Mouse (Mus musculus) liver, embryonic 13.5 days (tissue): Measurements from ENCODE around the gene Gm10295. TPM values are rescaled to one million over a fixed set of nuclear protein-coding genes. Genes with fewer than 3 reads are reported as not detected.

ENCODE experiments used
- ATAC-seq: fragments of 200-750 bp; cut with Nextera tagmentation; 2 replicates; pipeline ENCODE4 v1.8.0; 2017; ENCODE audit warnings: low read depth, mild to moderate bottlenecking, moderate number of reproducible peaks, moderate library complexity
- DNase-seq: peaks from one replicate; pipeline ENCODE4 v3.0.0; 2022
- H3K27ac ChIP-seq: fragments of 300-500 bp; sonication (generic); 2 replicates; pipeline ENCODE4 v1.5.1; 2015; ENCODE audit warnings: moderate library complexity, mild to moderate bottlenecking, inconsistent platforms
- H3K27me3 ChIP-seq: fragments of 300-500 bp; sonication (generic); 2 replicates; pipeline ENCODE4 v1.6.1; 2015; ENCODE audit warnings: mild to moderate bottlenecking, inconsistent platforms
- H3K36me3 ChIP-seq: fragments of 300-500 bp; sonication (generic); 2 replicates; pipeline ENCODE4 v1.6.1; 2015; ENCODE audit warnings: mild to moderate bottlenecking, inconsistent platforms
- H3K4me1 ChIP-seq: fragments of 300-500 bp; sonication (generic); replicated peaks from 2 replicates; pipeline ENCODE4 v1.6.1; 2015; ENCODE audit warnings: inconsistent platforms
- H3K4me2 ChIP-seq: fragments of 300-500 bp; sonication (generic); 2 replicates; pipeline ENCODE4 v1.6.1; 2015; ENCODE audit warnings: inconsistent platforms, mild to moderate bottlenecking, moderate library complexity
- H3K4me3 ChIP-seq: fragments of 300-500 bp; sonication (generic); replicated peaks from 2 replicates; pipeline ENCODE4 v1.5.1; 2015; ENCODE audit warnings: mild to moderate bottlenecking, inconsistent platforms
- H3K9ac ChIP-seq: fragments of 300-500 bp; sonication (generic); 2 replicates; pipeline ENCODE4 v1.6.1; 2015; ENCODE audit warnings: mild to moderate bottlenecking, inconsistent platforms
- H3K9me3 ChIP-seq: fragments of 300-500 bp; sonication (generic); replicated peaks from 2 replicates; pipeline ENCODE4 v1.6.1; 2016; ENCODE audit warnings: inconsistent platforms
- WGBS: fragments of 180-500 bp; shearing (Covaris S2); methylation state at CpG from one replicate; pipeline ENCODE4 v1.1.7; 2015; ENCODE audit not compliant: insufficient replicate concordance; 5-methylcytosine and 5-hydroxymethylcytosine counted together
- polyA plus RNA-seq: library from polyadenylated mRNA; unstranded; fragments of >200 nt; fragmentation: Nextera tagmentation; extraction: Ambion mirVana; gene quantifications from 2 replicates; pipeline ENCODE4 v1.2.1, GENCODE M21; 2015

The Gm10295 gene
- polyA plus RNA-seq, 1 experiment from 2014 or later, result not detected

- Histone ChIP-seq H3K4me1 (no peaks in the 10 kb centered on the region), H3K9ac (no peak overlapping the region), H3K4me2 (no peak overlapping the region), H3K36me3 (no peaks in the 10 kb centered on the region), H3K27ac (no peak overlapping the region), H3K27me3 (no peaks in the 10 kb centered on the region), H3K4me3 (no peak overlapping the region), H3K9me3 (no peaks in the 10 kb centered on the region)
- DNase-seq, result no peak
- 63% methylated on average over 11 of the region's 11 CpGs for WGBS
- ATAC-seq, result no peak
These were observed 26.2 kb downstream of the Gm10295 start for GRCm38 (mm10) chr7:71324919-71325583.

DNA sequence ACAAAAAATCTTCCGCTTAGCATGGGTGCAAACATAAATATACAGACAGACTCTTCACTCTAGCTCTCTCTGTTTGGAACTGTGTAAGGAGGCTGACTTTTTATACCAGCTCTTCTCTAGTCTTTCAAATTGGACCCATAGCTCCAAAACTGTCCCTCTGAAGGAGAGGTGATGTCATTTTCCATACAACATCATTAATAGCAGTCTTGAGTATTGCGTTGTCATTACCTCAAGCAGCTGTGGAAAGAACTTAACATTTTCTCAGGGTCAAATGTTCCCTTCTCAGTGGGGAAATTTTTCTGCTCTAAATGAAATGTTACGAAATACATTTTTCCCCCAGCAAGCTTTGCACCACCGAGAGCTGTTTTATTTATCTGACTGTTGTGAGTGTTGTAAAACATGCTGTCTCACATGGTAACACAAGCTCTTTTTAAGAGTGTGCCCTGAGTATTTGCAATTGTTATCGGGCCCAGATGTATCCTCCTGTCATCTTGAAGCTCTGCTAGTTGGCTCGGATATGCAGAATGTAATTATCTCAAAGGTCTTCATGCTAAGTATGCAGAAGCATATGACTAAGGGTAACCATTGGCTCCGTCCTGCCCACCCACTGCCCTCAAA lies 38.0 kb downstream of the Gm10295 start:
- Histone ChIP-seq H3K27ac (no peak overlapping the region), H3K9ac (no peak overlapping the region), H3K4me3 (no peak overlapping the region), H3K4me1 (peaks cover 3% of the 10 kb centered on the region; the same call in 1 of the 2 replicates), H3K9me3 (no peaks in the 10 kb centered on the region), H3K4me2 (no peak overlapping the region), H3K27me3 (no peaks in the 10 kb centered on the region), H3K36me3 (no peaks in the 10 kb centered on the region)
- ATAC-seq (no peak), DNase-seq (no peak)
- 47% methylated on average over 7 of the region's 7 CpGs for WGBS

DNA sequence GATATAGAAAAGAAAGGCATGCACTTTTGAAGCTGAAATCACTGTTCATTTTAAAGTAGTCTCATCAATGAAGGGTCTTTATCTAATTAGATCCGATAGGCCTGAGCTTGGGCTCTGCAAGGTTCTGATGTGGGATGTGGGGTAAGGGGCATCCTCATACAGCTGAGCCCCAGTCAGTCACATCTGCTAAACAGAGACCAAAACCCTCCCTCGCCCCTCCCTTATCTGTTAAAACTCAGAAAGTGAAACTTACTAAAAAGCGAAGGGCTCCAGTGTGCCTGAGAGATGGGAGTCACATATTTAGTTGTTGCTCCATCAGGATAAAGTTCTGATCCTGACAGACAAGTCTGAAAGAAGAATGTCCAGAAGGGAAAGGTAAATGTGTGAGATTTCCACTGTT lies 38.9 kb downstream of the Gm10295 start:
- Histone ChIP-seq H3K27me3 (no peaks in the 10 kb centered on the region), H3K4me3 (no peak overlapping the region), H3K9ac (no peak overlapping the region), H3K36me3 (no peaks in the 10 kb centered on the region), H3K9me3 (no peaks in the 10 kb centered on the region), H3K4me2 (no peak overlapping the region), H3K4me1 (peaks cover 3% of the 10 kb centered on the region; the same call in 1 of the 2 replicates), H3K27ac (no peak overlapping the region)
- DNase-seq (no peak), ATAC-seq (no peak)
- 50% methylated on average over 3 of the region's 3 CpGs for WGBS

DNA sequence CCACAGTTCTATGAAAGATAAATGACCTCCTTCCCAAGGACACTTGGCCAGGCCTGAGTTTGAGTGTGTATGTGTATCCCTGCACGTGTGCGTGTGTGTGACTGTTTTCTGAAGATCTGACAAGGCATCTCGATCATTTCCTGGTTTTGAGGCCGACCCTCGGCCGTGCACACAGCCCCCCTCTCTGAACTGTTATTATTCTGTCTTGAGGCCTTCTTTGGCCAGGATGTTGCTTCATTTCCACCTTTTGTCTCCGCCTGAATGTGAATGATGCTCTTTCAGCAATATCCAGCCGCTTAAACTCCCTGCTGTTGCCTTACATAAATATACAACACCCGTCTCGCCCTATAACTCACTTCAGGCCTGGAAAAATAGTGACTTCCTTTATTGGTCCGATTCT lies 39.9 kb downstream of the Gm10295 start:
- Histone ChIP-seq H3K4me3 (no peak overlapping the region), H3K4me2 (no peak overlapping the region), H3K4me1 (peaks cover 3% of the 10 kb centered on the region; the same call in 1 of the 2 replicates), H3K9ac (no peak overlapping the region), H3K9me3 (no peaks in the 10 kb centered on the region), H3K27me3 (no peaks in the 10 kb centered on the region), H3K36me3 (no peaks in the 10 kb centered on the region), H3K27ac (no peak overlapping the region)
- WGBS, result 31% methylated on average over 11 of the region's 11 CpGs
- ATAC-seq, result no peak
- no peak for DNase-seq

DNA sequence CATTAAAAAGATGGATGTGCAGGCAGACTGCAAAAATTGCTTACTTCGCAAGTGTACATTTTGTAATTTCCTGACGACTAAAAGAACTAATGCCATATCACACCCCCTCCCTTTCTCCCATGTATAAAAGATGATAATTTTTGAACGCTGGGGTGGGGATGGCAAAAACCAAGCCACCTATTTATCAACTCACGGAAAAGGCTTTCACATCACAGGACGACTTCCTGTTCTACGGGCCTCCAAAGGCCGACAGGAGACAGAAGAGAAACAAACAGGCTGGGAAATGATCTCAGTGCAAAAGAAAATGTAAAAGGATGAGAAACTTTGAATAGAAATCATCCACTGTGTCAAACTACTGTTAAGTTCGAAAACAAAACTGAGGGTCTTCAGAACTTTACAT lies 43.2 kb downstream of the Gm10295 start:
- no peak for ATAC-seq
- Histone ChIP-seq H3K9ac (no peak overlapping the region), H3K4me1 (peaks cover 3% of the 10 kb centered on the region; the same call in 1 of the 2 replicates), H3K4me2 (no peak overlapping the region), H3K4me3 (no peak overlapping the region), H3K27me3 (no peaks in the 10 kb centered on the region), H3K36me3 (no peaks in the 10 kb centered on the region), H3K27ac (no peak overlapping the region), H3K9me3 (no peaks in the 10 kb centered on the region)
- 35% methylated on average over 8 of the region's 8 CpGs for WGBS
- DNase-seq, result no peak

- Histone ChIP-seq H3K4me1 (no peaks in the 10 kb centered on the region), H3K27ac (no peak overlapping the region), H3K27me3 (no peaks in the 10 kb centered on the region), H3K9ac (no peak overlapping the region), H3K4me2 (no peak overlapping the region), H3K9me3 (no peaks in the 10 kb centered on the region), H3K36me3 (no peaks in the 10 kb centered on the region), H3K4me3 (no peak overlapping the region)
- ATAC-seq, result no peak
- WGBS, result 40% methylated on average over 4 of the region's 4 CpGs
- DNase-seq, result no peak
These were observed 48.6 kb downstream of the Gm10295 start for GRCm38 (mm10) chr7:71302714-71303113.
